Mouse (Mus musculus) gastrocnemius, postnatal 36 days (tissue): ENCODE results near the gene Fam122b. TPM values are rescaled to one million over a fixed set of nuclear protein-coding genes. Genes with fewer than 3 reads are reported as not detected.

Experiments
- DNase-seq, 2 experiments: peaks; one replicate each; pipeline ENCODE4 v3.0.0; 2022
- intact Hi-C: fragments of 180-260 bp; cut with DNase I; formaldehyde crosslinking; loops from one replicate; pipeline ENCODE4 v1.15.1; 2025
- total RNA-seq, 2 experiments: library from RNA; stranded (reverse); gene quantifications; 2 replicates each; pipeline ENCODE4 v1.2.3; 2021

The Fam122b gene
- total RNA-seq, 2 experiments from 2014 or later, result 1.2 to 1.7 TPM

DNA sequence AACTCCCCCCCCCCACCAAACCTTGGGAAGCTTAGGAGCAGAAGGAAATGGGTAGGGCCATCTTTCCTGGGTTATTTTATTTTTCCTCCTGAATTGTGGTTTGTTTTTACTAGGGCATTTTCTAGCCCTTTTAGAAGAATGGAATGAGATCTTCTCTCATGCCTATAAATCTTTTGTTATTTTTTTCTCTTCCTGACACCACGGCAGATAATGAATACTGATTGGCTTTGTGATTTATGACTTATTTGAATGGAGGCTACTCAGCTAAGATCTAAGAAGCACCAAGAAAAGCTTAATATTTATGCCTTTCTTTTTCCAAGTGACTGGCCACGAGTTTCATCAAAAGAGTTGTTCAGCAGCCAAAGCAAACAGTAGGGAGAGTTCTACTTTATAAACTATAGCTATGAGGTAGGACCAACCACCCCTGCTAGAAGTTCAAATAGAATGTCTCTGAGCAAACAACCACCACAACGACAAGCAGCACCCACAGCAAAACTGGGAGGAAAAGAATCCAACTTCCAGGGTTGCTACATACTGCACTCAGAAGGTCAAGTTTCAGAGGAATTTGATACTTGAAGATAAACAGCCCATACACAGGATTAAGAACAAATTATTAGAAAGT lies 64.8 kb downstream of the Fam122b start:
- DNase-seq, result no peak
- intact Hi-C loops, result no loop called here

DNA sequence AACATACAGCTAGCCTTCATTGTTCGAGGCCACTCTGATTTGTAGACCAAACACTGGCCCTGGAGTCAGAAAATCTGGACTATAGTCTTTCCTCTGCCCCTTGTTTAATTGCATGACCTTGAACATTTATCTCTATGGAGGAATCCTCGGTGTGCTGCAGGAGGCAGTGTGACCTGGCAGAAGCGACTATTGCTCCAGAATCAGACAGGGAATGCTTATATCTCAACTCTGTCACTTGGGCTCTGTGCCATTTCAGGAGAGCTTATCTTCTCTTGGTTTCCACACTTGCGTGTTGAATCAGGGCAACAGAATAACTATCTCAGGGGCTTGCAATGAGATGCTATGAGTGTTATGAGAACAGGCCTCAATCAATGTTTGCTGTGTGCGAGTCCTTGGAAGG lies 68.0 kb downstream of the Fam122b start:
- DNase-seq, result no peak
- intact Hi-C loops, result no loop called here

DNA sequence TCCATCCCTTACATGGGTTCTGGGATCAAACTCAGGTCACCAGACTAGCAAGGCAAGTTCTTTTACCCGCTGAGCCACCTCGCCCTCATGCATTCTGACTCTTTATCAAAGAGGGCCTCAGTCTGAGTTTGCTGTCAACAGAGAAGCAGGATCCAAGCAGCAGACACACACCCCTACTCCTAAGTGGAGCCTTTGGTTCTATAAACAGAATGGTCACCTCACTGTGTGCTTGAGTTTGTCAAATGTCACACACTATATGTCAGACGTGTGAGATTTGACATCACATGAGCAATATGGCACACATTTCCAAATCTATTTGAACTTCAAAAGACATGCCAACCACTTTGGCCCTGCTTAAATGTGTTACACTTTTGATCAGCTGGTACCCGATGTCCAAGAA lies 71.9 kb downstream of the Fam122b start:
- intact Hi-C loops, result no loop called here
- no peak for DNase-seq

DNA sequence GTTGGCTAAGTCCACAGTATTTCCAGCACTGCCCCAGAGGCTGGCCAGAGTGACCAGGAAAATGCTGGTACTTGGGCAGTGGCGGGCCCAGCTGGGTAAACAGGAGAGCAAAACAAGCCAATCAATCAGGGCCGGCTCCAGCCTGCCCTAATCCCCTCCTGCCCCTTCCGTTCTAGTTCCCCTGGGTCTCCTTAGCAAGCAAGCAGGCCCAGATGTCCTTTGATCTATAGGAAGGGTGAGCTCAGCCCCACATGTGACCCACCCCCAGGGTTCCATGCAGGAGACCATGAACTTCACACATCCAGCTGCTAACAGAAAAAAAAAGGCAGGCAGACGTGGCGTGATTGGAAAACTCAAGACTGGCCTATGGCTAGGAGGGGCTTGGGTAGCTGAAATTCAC lies 73.2 kb downstream of the Fam122b start:
- intact Hi-C loops, result no loop called here
- DNase-seq, result no peak

Other genes with a start within 250 kb of the Fam122b start
- not detected for gene Plac1, start 29.7 kb downstream of the Fam122b start, total RNA-seq
- gene Fam122c, start 3.6 kb upstream of the Fam122b start, total RNA-seq, result not detected
- 10 to 100 TPM; 57.8 to 61.0 TPM for gene Mospd1, start 100.7 kb upstream of the Fam122b start, total RNA-seq
- gene Etd, start 165.1 kb upstream of the Fam122b start, total RNA-seq, result not detected